In the genomic region with DNA sequence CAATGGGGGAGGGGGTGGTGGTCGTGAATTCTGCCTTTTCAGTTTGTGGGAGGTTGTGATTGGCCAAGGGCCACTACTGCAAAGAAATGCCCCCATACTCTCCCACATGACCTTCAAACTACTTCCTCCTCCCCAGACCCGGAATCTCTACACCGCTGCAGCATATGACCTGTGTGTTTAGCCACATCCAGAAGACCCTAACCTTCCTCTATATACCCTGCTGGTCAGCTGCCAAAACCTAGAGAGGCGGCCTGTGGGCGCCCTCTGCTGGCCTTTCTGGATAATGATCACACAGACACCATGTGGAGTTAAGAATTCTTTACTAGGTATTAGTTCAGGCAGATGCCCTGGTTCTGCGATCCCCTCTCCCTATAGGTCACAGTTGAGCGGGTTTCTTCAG, we compare ENCODE assay signal across 8 mouse cellular contexts. TPM values are rescaled to one million over a fixed set of nuclear protein-coding genes. Genes with fewer than 3 reads are reported as not detected.
DNase-seq lines count a peak whose midpoint lies in the region; ATAC-seq and TF ChIP-seq lines count a peak whose summit lies in the region.

No protein-coding gene starts in this region.

- H3K36me3 ChIP-seq in forebrain, embryonic 16.5 days (ENCODE audit: control insufficient read depth, insufficient read depth), result no peaks in the 10 kb centered on the region
- no peaks in the 10 kb centered on the region for H3K36me3 ChIP-seq in hindbrain, embryonic 16.5 days (ENCODE audit: control insufficient read depth, insufficient read depth, low read length)
- peaks cover 4% of the 10 kb centered on the region; the same call in 1 of the 2 replicates for H3K36me3 ChIP-seq in midbrain, embryonic 13.5 days
- no peaks in the 10 kb centered on the region; the same call in 1 of the 2 replicates for H3K36me3 ChIP-seq in splenic B cell, adult 2 months (ENCODE audit: control insufficient read depth, insufficient read depth, low read length, poor library complexity, severe bottlenecking)

- ATAC-seq in cerebellum, adult (ENCODE audit: insufficient number of reproducible peaks, low FRiP score, low TSS enrichment), result no peak
- peak; percentile 68 for ATAC-seq in forebrain, embryonic 16.5 days
- peak; percentile 82 for ATAC-seq in hindbrain, embryonic 16.5 days
- peak; percentile 88 for ATAC-seq in midbrain, embryonic 13.5 days

- no peak overlapping the region for H3K27ac ChIP-seq in bone marrow, adult 2 months (ENCODE audit: control insufficient read depth, insufficient read depth, low read depth, low read length, poor library complexity)
- no peak overlapping the region for H3K27ac ChIP-seq in forebrain, embryonic 16.5 days (ENCODE audit: low read length)
- H3K27ac ChIP-seq in hindbrain, embryonic 16.5 days (ENCODE audit: low read depth, low read length), result no peak overlapping the region
- H3K27ac ChIP-seq in midbrain, embryonic 13.5 days, result no peak overlapping the region

- no peaks in the 10 kb centered on the region for H3K27me3 ChIP-seq in forebrain, embryonic 16.5 days (replicated peaks; ENCODE audit: control insufficient read depth, insufficient read depth, low read length)
- H3K27me3 ChIP-seq in hindbrain, embryonic 16.5 days (replicated peaks; ENCODE audit: control insufficient read depth, insufficient read depth, low read length), result no peaks in the 10 kb centered on the region
- H3K27me3 ChIP-seq in midbrain, embryonic 13.5 days, result no peaks in the 10 kb centered on the region
- no peaks in the 10 kb centered on the region for H3K27me3 ChIP-seq in splenic B cell, adult 2 months (ENCODE audit: control insufficient read depth, insufficient read depth, low read length, poor library complexity, severe bottlenecking)

- no peaks in the 10 kb centered on the region for H3K9me3 ChIP-seq in forebrain, embryonic 16.5 days (ENCODE audit: control insufficient read depth, low read length)
- H3K9me3 ChIP-seq in hindbrain, embryonic 16.5 days (ENCODE audit: control insufficient read depth, low read length), result no peaks in the 10 kb centered on the region
- H3K9me3 ChIP-seq in midbrain, embryonic 13.5 days, result no peaks in the 10 kb centered on the region

- no peak overlapping the region for H3K9ac ChIP-seq in forebrain, embryonic 16.5 days (replicated peaks; ENCODE audit: low read depth, low read length)
- no peak overlapping the region for H3K9ac ChIP-seq in hindbrain, embryonic 16.5 days (ENCODE audit: low read depth, low read length)
- H3K9ac ChIP-seq in midbrain, embryonic 13.5 days (replicated peaks), result no peak overlapping the region

- no peaks in the 10 kb centered on the region for H3K4me1 ChIP-seq in bone marrow, adult 2 months (ENCODE audit: control insufficient read depth, insufficient read depth, low read length)
- H3K4me1 ChIP-seq in forebrain, embryonic 16.5 days (replicated peaks; ENCODE audit: control insufficient read depth, insufficient read depth, low read length), result peaks cover 8% of the 10 kb centered on the region
- peaks cover 4% of the 10 kb centered on the region; the same call in 1 of the 2 replicates for H3K4me1 ChIP-seq in hindbrain, embryonic 16.5 days (ENCODE audit: control insufficient read depth, insufficient read depth, low read depth, low read length)
- H3K4me1 ChIP-seq in midbrain, embryonic 13.5 days (replicated peaks), result peaks cover 10% of the 10 kb centered on the region

- DNase-seq in cerebellum, adult 18-20 months, result peak; percentile 16 to 43
- peak; percentile 70 for DNase-seq in left cerebral cortex, postnatal 4 days
- peak; percentile 61 for DNase-seq in splenic B cell, adult 2 months (ENCODE audit: low read depth, low spot score)

- no peak overlapping the region for H3K4me2 ChIP-seq in forebrain, embryonic 16.5 days (ENCODE audit: low read length)
- H3K4me2 ChIP-seq in hindbrain, embryonic 16.5 days (ENCODE audit: low read length), result no peak overlapping the region
- H3K4me2 ChIP-seq in midbrain, embryonic 13.5 days (replicated peaks), result no peak overlapping the region

- peak; percentile 60 for TF ChIP-seq CTCF in bone marrow, adult 2 months (IDR thresholded peaks at IDR 0.05; ENCODE audit: control insufficient read depth, insufficient read depth, low read length)

- intact Hi-C loops in left cerebral cortex, postnatal 4 days (cut with DNase I), result loop anchor here (5.0 to 10.0 kb wide), 2 partner anchors 86 to 378 kb away; no protein-coding TSS in a partner anchor

- WGBS in bone marrow, adult 2 months, result 43% methylated on average over 7 of the region's 7 CpGs
- WGBS in forebrain, embryonic 16.5 days, result 25% methylated on average over 7 of the region's 7 CpGs
- 28% methylated on average over 6 of the region's 7 CpGs for WGBS in hindbrain, embryonic 16.5 days
- 26% methylated on average over 7 of the region's 7 CpGs for WGBS in midbrain, embryonic 13.5 days

- H3K4me3 ChIP-seq in bone marrow, adult 2 months (replicated peaks; ENCODE audit: control insufficient read depth, low read depth, low read length), result no peak overlapping the region
- H3K4me3 ChIP-seq in forebrain, embryonic 16.5 days (replicated peaks; ENCODE audit: low read length), result no peak overlapping the region
- no peak overlapping the region for H3K4me3 ChIP-seq in hindbrain, embryonic 16.5 days (ENCODE audit: low read length)
- no peak overlapping the region for H3K4me3 ChIP-seq in midbrain, embryonic 13.5 days (replicated peaks)

- TF ChIP-seq POLR2A in bone marrow, adult 2 months (IDR thresholded peaks at IDR 0.05; ENCODE audit: borderline replicate concordance, control insufficient read depth, low read depth, low read length), result no peak

RNA-seq across cellular contexts. Expression of a gene that starts 26.9 kb away (rescaled TPM):
- 15.6 and 30.7 TPM in 2 replicates for polyA plus RNA-seq in bone marrow, adult 2 months (2011; ENCODE audit: insufficient read depth, insufficient read length, low replicate concordance, missing spikeins)
- 168 and 190 TPM in 2 replicates for polyA plus RNA-seq in forebrain, embryonic 16.5 days (2015; fragmentation: Nextera tagmentation; extraction: Ambion mirVana)
- 197 and 219 TPM in 2 replicates for polyA plus RNA-seq in hindbrain, embryonic 16.5 days (2015; fragmentation: Nextera tagmentation; extraction: Ambion mirVana)
- 10 to 100 TPM; 53.5 to 55.0 TPM for total RNA-seq in left cerebral cortex, postnatal 4 days (2021)
- polyA plus RNA-seq in midbrain, embryonic 13.5 days (2015; fragmentation: Nextera tagmentation; extraction: Ambion mirVana), result 170 and 190 TPM in 2 replicates

RNA-seq across cellular contexts. Expression of a gene that starts 32.6 kb away (rescaled TPM):
- 1.1 and 4.4 TPM in 2 replicates for polyA plus RNA-seq in bone marrow, adult 2 months (2011; ENCODE audit: insufficient read depth, insufficient read length, low replicate concordance, missing spikeins)
- polyA plus RNA-seq in forebrain, embryonic 16.5 days (2015; fragmentation: Nextera tagmentation; extraction: Ambion mirVana), result 10.8 and 12.8 TPM in 2 replicates
- polyA plus RNA-seq in hindbrain, embryonic 16.5 days (2015; fragmentation: Nextera tagmentation; extraction: Ambion mirVana), result 24.8 and 29.7 TPM in 2 replicates
- total RNA-seq in left cerebral cortex, postnatal 4 days (2021), result 10 to 100 TPM; 14.7 to 18.4 TPM
- polyA plus RNA-seq in midbrain, embryonic 13.5 days (2015; fragmentation: Nextera tagmentation; extraction: Ambion mirVana), result 8.1 and 9.6 TPM in 2 replicates
